Mouse (Mus musculus) brain, embryonic 14.5 days (tissue): ENCODE measurements around the gene Cdh13.

Source experiments
- CTCF ChIP-seq: fragments of 200-500 bp; IDR thresholded peaks from 2 replicates; pipeline ENCODE4 v1.5.1; 2012; ENCODE audit warnings: inconsistent platforms, mild to moderate bottlenecking, moderate library complexity, borderline replicate concordance; ENCODE audit not compliant: insufficient read depth, insufficient read length; ENCODE audit errors: extremely low read depth
- POLR2A ChIP-seq: fragments of 200-500 bp; IDR thresholded peaks from 2 replicates; pipeline ENCODE4 v1.6.1; 2012; ENCODE audit warnings: mild to moderate bottlenecking, inconsistent platforms, borderline replicate concordance; ENCODE audit not compliant: poor library complexity, insufficient read depth, insufficient read length, severe bottlenecking; ENCODE audit errors: extremely low read depth

DNA sequence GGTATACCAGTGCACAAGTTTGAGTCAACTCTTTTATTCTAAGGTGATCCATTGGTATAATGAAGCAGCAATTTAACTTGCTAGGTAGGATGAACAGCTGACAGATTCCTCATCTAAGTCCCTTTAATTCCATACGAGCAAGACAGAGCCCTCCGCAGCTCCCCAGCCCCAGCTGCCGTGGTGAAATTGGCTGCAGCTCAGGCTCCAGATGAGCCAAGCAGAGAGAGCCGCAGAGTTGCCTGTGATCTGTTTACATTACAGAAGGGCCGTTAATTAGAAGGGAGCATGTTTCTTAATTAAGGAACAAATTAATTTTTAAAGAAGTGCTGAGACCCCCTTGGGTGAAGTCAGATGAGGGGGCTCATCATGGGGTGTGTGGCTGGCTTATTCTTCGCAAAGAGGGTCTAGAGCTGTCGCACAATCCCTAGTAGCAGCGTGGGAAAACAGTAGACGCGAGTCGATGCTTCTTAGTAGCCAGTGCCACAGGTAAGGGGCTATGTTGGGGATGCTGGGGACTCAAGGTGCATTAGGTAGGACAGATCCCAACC, 712.2 kb downstream of the Cdh13 start:
- no peak for TF ChIP-seq POLR2A
- TF ChIP-seq CTCF: no peak
